Mouse (Mus musculus): ENCODE measurements around the gene Skint8.
"Not testable (repeated sequence)": the region's sequence is repeated elsewhere in the genome, so short reads cannot be mapped to it uniquely, and the experiment has no call there.

Gene Skint8

GRCm38 (mm10) chr4:111919092-111919491 lies at the start of gene Skint8:
Gene Skint8 (plus strand): TSS chr4:111919392.
- no peak for DNase-seq

- DNase-seq, result no peak
Measured at GRCm38 (mm10) chr4:111880112-111880875, 38.9 kb upstream of the Skint8 start.

- no peak for DNase-seq
Measured at GRCm38 (mm10) chr4:111883543-111883942, 35.6 kb upstream of the Skint8 start.

GRCm38 (mm10) chr4:111886018-111886417 lies 33.2 kb upstream of the Skint8 start:
- peak; percentile 12 for DNase-seq

- peak; percentile 20 for DNase-seq
Measured at GRCm38 (mm10) chr4:111886607-111887006, 32.6 kb upstream of the Skint8 start.

- no peak for DNase-seq
Measured at GRCm38 (mm10) chr4:111892138-111892537, 27.1 kb upstream of the Skint8 start.

GRCm38 (mm10) chr4:111897755-111898154 lies 21.4 kb upstream of the Skint8 start:
- DNase-seq, result no peak

GRCm38 (mm10) chr4:111898566-111898965 lies 20.6 kb upstream of the Skint8 start:
- no peak for DNase-seq

- not testable (repeated sequence) for DNase-seq
Measured at GRCm38 (mm10) chr4:111900491-111900890, 18.7 kb upstream of the Skint8 start.

- DNase-seq, result no peak
Measured at GRCm38 (mm10) chr4:111901473-111901872, 17.7 kb upstream of the Skint8 start.

GRCm38 (mm10) chr4:111902775-111903174 lies 16.4 kb upstream of the Skint8 start, which contains the start of gene Slc5a9:
Gene Slc5a9 (minus strand): TSS chr4:111902918.
- no peak for DNase-seq

GRCm38 (mm10) chr4:111907926-111908325 lies 11.3 kb upstream of the Skint8 start:
- no peak for DNase-seq

- no peak for DNase-seq
Measured at GRCm38 (mm10) chr4:111961309-111961708, 42.1 kb downstream of the Skint8 start.

- not testable (repeated sequence) for DNase-seq
Measured at GRCm38 (mm10) chr4:111963241-111963640, 44.0 kb downstream of the Skint8 start.

GRCm38 (mm10) chr4:111963669-111964068 lies 44.5 kb downstream of the Skint8 start:
- no peak for DNase-seq

GRCm38 (mm10) chr4:111972623-111973022 lies 53.4 kb downstream of the Skint8 start, which contains the start of gene Skint7:
Gene Skint7 (plus strand): TSS chr4:111972923.
- DNase-seq, result no peak
